Mouse (Mus musculus) C2C12 (cell line): ENCODE data around the gene Vps18. TPM values are rescaled to one million over a fixed set of nuclear protein-coding genes. Genes with fewer than 3 reads are reported as not detected.
A peak's percentile ranks its signal among the peaks of the same experiment; 100 is the strongest.

Source experiments
- H3K27me3 ChIP-seq: one replicate; pipeline ENCODE4 v1.6.1; 2011; ENCODE audit not compliant: control insufficient read depth, insufficient read depth, insufficient read length
- H3K36me3 ChIP-seq: one replicate; pipeline ENCODE4 v1.6.1; 2011; ENCODE audit not compliant: control insufficient read depth, insufficient read depth
- H3K4me3 ChIP-seq: one replicate; pipeline ENCODE4 v1.5.1; 2011; ENCODE audit warnings: mild to moderate bottlenecking, control low read depth; ENCODE audit not compliant: poor library complexity, insufficient read depth, severe bottlenecking
- H3K79me2 ChIP-seq: one replicate; pipeline ENCODE4 v1.6.1; 2011; ENCODE audit not compliant: control insufficient read depth, insufficient read depth
- H3K79me3 ChIP-seq: one replicate; pipeline ENCODE4 v1.6.1; 2011; ENCODE audit warnings: low read depth, control low read depth
- H3ac ChIP-seq: one replicate; pipeline ENCODE3; 2011; ENCODE audit warnings: low read depth; ENCODE audit not compliant: control insufficient read depth, insufficient read length
- CEBPB ChIP-seq: IDR thresholded peaks from one replicate; pipeline ENCODE4 v1.6.1; 2011; ENCODE audit warnings: low read depth, mild to moderate bottlenecking, control low read depth, moderate library complexity
- CTCF ChIP-seq: IDR thresholded peaks from one replicate; pipeline ENCODE4 v1.5.1; 2011; ENCODE audit not compliant: control insufficient read depth, insufficient read depth, insufficient read length
- FOSL1 ChIP-seq: IDR thresholded peaks from one replicate; pipeline ENCODE4 v1.8.0; 2011; ENCODE audit warnings: mild to moderate bottlenecking, low read length; ENCODE audit not compliant: poor library complexity, insufficient read depth, severe bottlenecking
- MAX ChIP-seq: IDR thresholded peaks from one replicate; pipeline ENCODE4 v1.6.1; 2011; ENCODE audit warnings: mild to moderate bottlenecking, control low read depth
- MYOD1 ChIP-seq: IDR thresholded peaks from one replicate; pipeline ENCODE4 v1.6.1; 2011; ENCODE audit warnings: low read depth; ENCODE audit not compliant: control insufficient read depth, insufficient read length
- MYOG ChIP-seq: IDR thresholded peaks from one replicate; pipeline ENCODE4 v1.6.1; 2011; ENCODE audit not compliant: control insufficient read depth, insufficient read length; ENCODE audit errors: extremely low read depth
- USF1 ChIP-seq: IDR thresholded peaks from one replicate; pipeline ENCODE4 v1.6.1; 2011; ENCODE audit warnings: low read depth, mild to moderate bottlenecking, control low read depth, moderate library complexity
- polyA plus RNA-seq: library from polyadenylated mRNA; unstranded; fragments of >200 nt; fragmentation: generic; extraction: Trizol; gene quantifications from one replicate; pipeline ENCODE4 v1.2.1, GENCODE M21; 2012; ENCODE audit warnings: missing spikeins

Vps18 gene
- polyA plus RNA-seq, 1 experiment = 14.9 TPM

- Histone ChIP-seq H3K4me3 (no peak overlapping the region), H3K36me3 (no peaks in the 10 kb centered on the region), H3K79me2 (no peaks in the 10 kb centered on the region), H3K27me3 (peaks cover 20% of the 10 kb centered on the region), H3K79me3 (no peaks in the 10 kb centered on the region), H3ac (no peak overlapping the region)
- TF ChIP-seq CTCF = no peak
- no peak for TF ChIP-seq MAX
- TF ChIP-seq USF1 = no peak
- no peak for TF ChIP-seq CEBPB
- TF ChIP-seq MYOG = no peak
These were observed 47.5 kb downstream of the Vps18 start for GRCm38 (mm10) chr2:119336002-119336401.

DNA sequence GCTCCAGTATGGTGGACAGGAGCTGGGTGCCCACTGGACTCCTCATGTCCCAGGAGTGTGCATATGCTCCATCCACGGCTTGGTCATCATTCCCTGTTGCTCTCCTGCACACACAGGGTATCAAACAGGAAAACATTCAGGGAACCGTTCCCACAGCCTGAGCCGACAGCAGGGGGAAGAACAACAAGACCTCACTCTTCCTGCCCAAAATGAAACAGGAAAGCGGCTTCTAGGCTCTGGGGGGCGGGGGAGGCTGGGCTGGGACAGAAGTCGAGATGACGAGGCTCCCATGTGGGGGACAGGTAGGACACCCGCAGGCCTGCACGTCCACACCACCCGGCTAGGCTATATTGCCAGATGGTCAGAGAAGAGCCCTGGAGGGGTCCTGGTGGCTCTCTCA is 47.9 kb downstream of the Vps18 start:
- Histone ChIP-seq H3ac (no peak overlapping the region), H3K4me3 (no peak overlapping the region), H3K79me3 (no peaks in the 10 kb centered on the region), H3K79me2 (no peaks in the 10 kb centered on the region), H3K36me3 (no peaks in the 10 kb centered on the region), H3K27me3 (peaks cover 16% of the 10 kb centered on the region)
- no peak for TF ChIP-seq USF1
- TF ChIP-seq CTCF = no peak
- no peak for TF ChIP-seq MYOG
- TF ChIP-seq CEBPB = no peak
- TF ChIP-seq MAX = no peak
- TF ChIP-seq FOSL1 = no peak
- no peak for TF ChIP-seq MYOD1

DNA sequence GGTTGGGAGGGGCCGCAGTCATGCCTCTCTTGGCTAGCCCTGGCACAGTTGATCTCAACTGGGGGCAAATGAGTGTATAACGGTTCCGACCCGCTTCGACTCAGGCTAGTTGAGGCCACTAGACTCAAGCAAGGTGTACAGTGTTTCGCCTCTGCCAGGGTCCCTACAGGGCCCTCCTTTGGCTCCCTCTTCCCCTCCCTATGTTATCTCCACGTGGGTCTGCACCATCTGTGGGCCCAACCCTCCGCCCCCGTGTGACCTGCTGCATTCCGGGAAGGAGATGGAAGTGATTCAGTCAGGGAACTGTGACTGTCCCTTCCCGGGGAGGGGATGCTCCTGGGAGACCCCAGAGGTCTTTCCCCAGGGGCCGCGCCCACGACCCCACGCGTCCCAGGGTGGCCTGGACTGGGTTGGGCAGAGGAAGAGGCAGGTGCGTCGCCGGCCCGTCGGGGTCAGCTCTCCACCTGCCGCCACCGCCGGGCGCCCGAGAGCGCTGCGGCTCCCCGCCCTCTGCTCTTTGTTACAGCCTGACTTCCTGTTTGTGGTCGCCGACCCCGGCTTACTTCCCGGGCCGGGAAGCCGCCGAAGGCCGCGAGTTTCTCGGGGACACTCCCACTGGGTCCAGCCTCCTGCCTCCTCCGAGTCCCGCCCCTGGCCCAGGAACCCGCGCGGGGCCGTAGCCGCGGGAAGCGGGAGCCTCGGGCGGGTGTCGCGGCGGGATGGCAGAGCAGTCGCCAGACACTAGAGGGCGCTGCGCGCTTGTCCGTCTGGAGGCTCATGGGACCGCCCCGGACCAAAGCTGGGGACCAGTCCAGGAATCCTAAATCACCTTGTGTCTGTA is 49.1 kb downstream of the Vps18 start:
- Histone ChIP-seq H3K27me3 (peaks cover 4% of the 10 kb centered on the region), H3K4me3 (peak overlapping the region; percentile 29), H3ac (peak overlapping the region; percentile 20), H3K36me3 (no peaks in the 10 kb centered on the region), H3K79me2 (no peaks in the 10 kb centered on the region), H3K79me3 (no peaks in the 10 kb centered on the region)
- TF ChIP-seq MYOD1 = no peak
- TF ChIP-seq CTCF = peak; percentile 86

DNA sequence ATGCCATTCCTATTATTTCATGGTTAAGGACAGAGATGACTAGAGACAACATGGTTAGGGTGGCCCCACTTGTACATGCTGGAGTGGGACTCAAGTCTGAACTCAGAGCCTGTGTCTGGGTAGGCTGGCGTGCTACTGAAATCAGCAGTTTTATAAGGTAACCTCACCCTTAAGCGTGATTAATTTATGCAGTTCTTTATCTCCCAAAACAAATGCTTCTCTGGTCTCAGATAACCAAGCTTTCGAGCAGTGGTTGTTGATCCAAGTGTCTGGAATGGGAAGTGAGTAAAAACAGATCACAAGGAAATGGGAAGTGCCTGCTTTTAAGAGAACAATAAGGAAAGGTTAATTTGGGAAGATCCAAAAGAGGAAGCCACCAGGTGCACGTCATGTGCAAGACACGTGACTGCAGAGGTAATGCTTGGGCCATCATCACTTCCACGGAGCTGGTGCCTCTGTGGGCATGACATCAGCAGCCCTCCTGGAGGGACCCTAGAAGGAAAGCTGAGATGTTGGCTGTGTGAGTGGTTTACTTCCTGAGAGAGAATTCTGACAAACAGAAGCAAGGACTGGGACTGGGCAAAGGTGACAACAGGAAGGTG is 56.1 kb downstream of the Vps18 start:
- Histone ChIP-seq H3K36me3 (no peaks in the 10 kb centered on the region), H3ac (no peak overlapping the region), H3K27me3 (no peaks in the 10 kb centered on the region), H3K4me3 (no peak overlapping the region), H3K79me3 (no peaks in the 10 kb centered on the region), H3K79me2 (no peaks in the 10 kb centered on the region)
- TF ChIP-seq CEBPB = no peak
- no peak for TF ChIP-seq MYOG
- TF ChIP-seq CTCF = no peak
- no peak for TF ChIP-seq MAX
- no peak for TF ChIP-seq MYOD1
- no peak for TF ChIP-seq FOSL1
- no peak for TF ChIP-seq USF1

Other genes starting within 250 kb of the Vps18 start
- gene Knl1, start 241.6 kb upstream of the Vps18 start, polyA plus RNA-seq = 3.2 TPM
- 28.6 TPM for gene Rad51, start 175.9 kb upstream of the Vps18 start, polyA plus RNA-seq
- 21.8 TPM for gene Rmdn3, start 131.7 kb upstream of the Vps18 start, polyA plus RNA-seq
- 80.5 TPM for gene Gchfr, start 121.0 kb upstream of the Vps18 start, polyA plus RNA-seq
- 1.5 TPM for gene Gm14137, start 114.2 kb upstream of the Vps18 start, polyA plus RNA-seq
- gene Zfyve19, start 80.1 kb upstream of the Vps18 start, polyA plus RNA-seq = 27.1 TPM
- gene Dnajc17, start 79.9 kb upstream of the Vps18 start, polyA plus RNA-seq = 12.3 TPM
- 0.12 TPM for gene Ppp1r14d, start 58.8 kb upstream of the Vps18 start, polyA plus RNA-seq
- gene Spint1, start 51.4 kb upstream of the Vps18 start, polyA plus RNA-seq = 0.82 TPM
- 0.55 TPM for gene Rhov, start 17.5 kb upstream of the Vps18 start, polyA plus RNA-seq
- gene Dll4, start 37.0 kb downstream of the Vps18 start, polyA plus RNA-seq = not detected
- 60.7 TPM for gene Chac1, start 62.5 kb downstream of the Vps18 start, polyA plus RNA-seq
- 5.7 TPM for gene Ino80, start 188.9 kb downstream of the Vps18 start, polyA plus RNA-seq